Comparison of ENCODE assay signal across 20 mouse cellular contexts in the genomic region with DNA sequence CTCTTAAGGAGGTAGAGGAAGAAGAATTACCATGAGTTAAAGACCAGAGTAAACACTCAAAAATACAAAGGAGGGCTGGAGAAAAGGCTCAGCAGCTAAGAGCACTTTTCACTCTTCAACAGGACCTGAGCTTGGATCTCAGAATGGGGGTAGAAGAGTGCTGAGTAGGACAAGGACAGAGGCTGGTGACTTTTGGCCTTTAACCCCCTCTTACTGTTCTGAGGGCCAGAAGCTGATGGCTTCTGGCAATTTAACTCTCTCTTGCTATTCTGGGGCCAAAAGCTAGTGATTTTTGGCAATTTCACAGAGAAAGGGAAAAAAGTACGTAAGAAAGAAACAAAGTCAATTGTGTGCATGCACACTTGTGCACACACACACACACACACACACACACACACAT. TPM values are rescaled to one million over a fixed set of nuclear protein-coding genes. Genes with fewer than 3 reads are reported as not detected.
A peak's percentile ranks its signal among the peaks of the same experiment; 100 is the strongest.
DNase-seq lines count a peak whose midpoint lies in the region; ATAC-seq lines count a peak whose summit lies in the region.
"Had no signal": no experiment of that assay in that cellular context is flagged by ENCODE, and none has a peak within 500 bp of the region (broad histone marks: within the 10 kb centered on the region; RNA-seq: fewer than 3 reads in every experiment).

No protein-coding gene starts in this region.

- DNase-seq in heart, adult 11 months: peak; percentile 25
- DNase-seq in heart, embryonic 10.5 days (ENCODE audit: low spot score): no peak
- peak; percentile 49 for DNase-seq in kidney, adult 9 months
- DNase-seq: adrenal gland, adult 2 months; adrenal gland, postnatal 10 days; adrenal gland, postnatal 25 days; cerebellum, adult 11 months; cerebellum, adult 18-20 months; cerebellum, adult 8-10 months; cerebellum, adult 9-11 months; cerebellum, postnatal 14 days; cerebellum, postnatal 36 days; embryo, embryonic 11 days had no signal

- H3K9ac ChIP-seq in kidney, embryonic 15.5 days: no peak overlapping the region
- H3K9ac ChIP-seq: embryonic facial prominence, embryonic 13.5 days; embryonic facial prominence, embryonic 15.5 days; forebrain, embryonic 13.5 days had no signal

- no peaks in the 10 kb centered on the region for H3K4me1 ChIP-seq in heart, embryonic 10.5 days
- H3K4me1 ChIP-seq in kidney, embryonic 15.5 days: no peaks in the 10 kb centered on the region
- H3K4me1 ChIP-seq: embryonic facial prominence, embryonic 13.5 days; embryonic facial prominence, embryonic 15.5 days; forebrain, embryonic 10.5 days; forebrain, embryonic 13.5 days had no signal

- H3K27ac ChIP-seq in heart, embryonic 10.5 days: no peak overlapping the region
- H3K27ac ChIP-seq in kidney, embryonic 15.5 days: no peak overlapping the region
- H3K27ac ChIP-seq: embryonic facial prominence, embryonic 13.5 days; embryonic facial prominence, embryonic 15.5 days; forebrain, embryonic 10.5 days; forebrain, embryonic 13.5 days had no signal

- H3K4me2 ChIP-seq in kidney, embryonic 15.5 days: no peak overlapping the region
- H3K4me2 ChIP-seq: embryonic facial prominence, embryonic 13.5 days; embryonic facial prominence, embryonic 15.5 days; forebrain, embryonic 13.5 days had no signal

- peaks cover 82% of the 10 kb centered on the region for H3K36me3 ChIP-seq in heart, embryonic 10.5 days
- peaks cover 91% of the 10 kb centered on the region for H3K36me3 ChIP-seq in kidney, embryonic 15.5 days

- 100% methylated on average over 1 of the region's 1 CpGs for WGBS in heart, embryonic 10.5 days
- 88% methylated on average over 1 of the region's 1 CpGs for WGBS in kidney, embryonic 15.5 days

- H3K27me3 ChIP-seq in heart, embryonic 10.5 days (ENCODE audit: insufficient read depth, poor library complexity, severe bottlenecking): no peaks in the 10 kb centered on the region
- no peaks in the 10 kb centered on the region for H3K27me3 ChIP-seq in kidney, embryonic 15.5 days
- H3K27me3 ChIP-seq: embryonic facial prominence, embryonic 13.5 days; embryonic facial prominence, embryonic 15.5 days; forebrain, embryonic 13.5 days had no signal

- no peak overlapping the region for H3K4me3 ChIP-seq in heart, embryonic 10.5 days
- no peak overlapping the region for H3K4me3 ChIP-seq in kidney, embryonic 15.5 days (replicated peaks)
- H3K4me3 ChIP-seq: embryonic facial prominence, embryonic 13.5 days; embryonic facial prominence, embryonic 15.5 days; erythroblast, embryonic 14.5 days; forebrain, embryonic 10.5 days; forebrain, embryonic 13.5 days had no signal

- no peak for ATAC-seq in kidney, embryonic 15.5 days (replicated peaks; ENCODE audit: low FRiP score)
- ATAC-seq: forebrain, embryonic 13.5 days; forebrain, embryonic 16.5 days had no signal

- no peaks in the 10 kb centered on the region for H3K9me3 ChIP-seq in heart, embryonic 10.5 days
- no peaks in the 10 kb centered on the region for H3K9me3 ChIP-seq in kidney, embryonic 15.5 days (replicated peaks)
- H3K9me3 ChIP-seq: embryonic facial prominence, embryonic 13.5 days; embryonic facial prominence, embryonic 15.5 days; forebrain, embryonic 10.5 days; forebrain, embryonic 13.5 days had no signal

RNA-seq across cellular contexts. Expression of a gene that starts 8.0 kb away (rescaled TPM):
- 14.0 and 25.0 TPM in 2 replicates for polyA plus RNA-seq in heart, embryonic 10.5 days (2016; fragmentation: Nextera tagmentation; extraction: Ambion mirVana)
- polyA plus RNA-seq in kidney, embryonic 15.5 days (2015; fragmentation: Nextera tagmentation; extraction: Ambion mirVana): 23.5 and 26.0 TPM in 2 replicates

RNA-seq across cellular contexts. Expression of a gene that starts 17.2 kb away (rescaled TPM):
- 276 and 307 TPM in 2 replicates for polyA plus RNA-seq in heart, embryonic 10.5 days (2016; fragmentation: Nextera tagmentation; extraction: Ambion mirVana)
- polyA plus RNA-seq in kidney, embryonic 15.5 days (2015; fragmentation: Nextera tagmentation; extraction: Ambion mirVana): 244 and 246 TPM in 2 replicates
